Mouse (Mus musculus) spleen, adult 18-20 months (tissue): ENCODE measurements around the gene Hes5.

Source experiments
- DNase-seq, 2 experiments: peaks; one replicate each; pipeline ENCODE4 v3.0.0; 2022; ENCODE audit warnings: mixed read lengths in 2 of 2

The Hes5 gene

GRCm38 (mm10) chr4:154943323-154944039, 17.2 kb upstream of the Hes5 start:
- no peak for DNase-seq

- DNase-seq = peak; percentile 65 to 70
Observed at GRCm38 (mm10) chr4:154944121-154944590, 16.6 kb upstream of the Hes5 start.

GRCm38 (mm10) chr4:154946319-154946718, 14.4 kb upstream of the Hes5 start:
- DNase-seq = no peak

- DNase-seq = no peak
Observed at GRCm38 (mm10) chr4:154948066-154948939, 12.4 kb upstream of the Hes5 start.

- no peak for DNase-seq
Observed at GRCm38 (mm10) chr4:154948940-154949588, 11.7 kb upstream of the Hes5 start.

- DNase-seq = no peak
Observed at GRCm38 (mm10) chr4:154949589-154949982, 11.1 kb upstream of the Hes5 start.

GRCm38 (mm10) chr4:154952461-154953241, 8.1 kb upstream of the Hes5 start:
- no peak for DNase-seq

GRCm38 (mm10) chr4:154956604-154957003, 4.1 kb upstream of the Hes5 start:
- peak in 1 of 2 experiments; percentile 35 for DNase-seq

- no peak for DNase-seq
Observed at GRCm38 (mm10) chr4:154957289-154957993, 3.3 kb upstream of the Hes5 start.

- DNase-seq = no peak
Observed at GRCm38 (mm10) chr4:154958171-154958570, 2.6 kb upstream of the Hes5 start.

- DNase-seq = no peak
Observed at GRCm38 (mm10) chr4:154958621-154959020, 2.1 kb upstream of the Hes5 start.

GRCm38 (mm10) chr4:154960021-154960689, 568 bp upstream of the Hes5 start:
- no peak for DNase-seq

GRCm38 (mm10) chr4:154961226-154961738, 559 bp downstream of the Hes5 start:
- DNase-seq = peak; percentile 50 to 66

GRCm38 (mm10) chr4:154961911-154962310, 1.2 kb downstream of the Hes5 start:
- DNase-seq = peak; percentile 79 to 80

GRCm38 (mm10) chr4:154962683-154963082, 2.0 kb downstream of the Hes5 start:
- DNase-seq = no peak

- DNase-seq = no peak
Observed at GRCm38 (mm10) chr4:154963190-154963836, 2.6 kb downstream of the Hes5 start.

- DNase-seq = peak; percentile 79 to 88
Observed at GRCm38 (mm10) chr4:154963901-154964580, 3.3 kb downstream of the Hes5 start, which contains the start of gene Pank4. Gene Pank4 (plus strand): TSS chr4:154964123.

- no peak for DNase-seq
Observed at GRCm38 (mm10) chr4:154964581-154965235, 4.0 kb downstream of the Hes5 start.

- DNase-seq = no peak
Observed at GRCm38 (mm10) chr4:154965856-154966255, 5.1 kb downstream of the Hes5 start.
